Mouse (Mus musculus): ENCODE measurements around the gene Klhl29. TPM values are rescaled to one million over a fixed set of nuclear protein-coding genes. Genes with fewer than 3 reads are reported as not detected.
A peak's percentile ranks its signal among the peaks of the same experiment; 100 is the strongest.

Klhl29 gene
- total RNA-seq, 2 experiments from 2014 or later = 0.39 to 0.42 TPM

DNA sequence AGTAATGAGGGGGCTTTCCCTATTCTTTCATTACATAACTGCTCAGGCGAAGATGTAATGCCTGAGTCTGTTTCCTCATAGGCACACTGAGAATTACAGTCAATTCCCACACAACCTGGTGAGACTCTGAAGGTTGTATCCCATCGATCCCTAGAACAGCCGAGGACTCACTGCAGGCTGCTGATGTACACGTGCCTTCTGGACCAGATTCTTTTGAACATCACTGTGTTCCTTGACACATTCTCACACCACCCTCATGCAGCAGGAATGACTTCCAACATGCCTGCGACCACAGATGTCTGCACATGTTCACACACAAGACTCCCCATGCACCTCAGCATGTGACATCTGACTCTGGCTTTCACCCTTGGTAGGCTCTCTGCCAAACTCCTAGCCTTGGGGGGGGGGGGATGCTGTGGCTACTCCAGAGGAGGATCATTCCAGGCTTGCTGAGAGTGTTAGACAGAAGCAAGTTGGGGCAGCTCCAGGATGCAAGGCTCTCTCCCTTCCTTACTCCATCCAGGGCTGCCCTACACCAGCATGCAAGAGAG, 217.5 kb downstream of the Klhl29 start:
- no peak for DNase-seq (ENCODE audit: low spot score)
- intact Hi-C loops (cut with DNase I) = loop anchor here (2.0 kb wide), 1 partner anchor 91 kb away; no protein-coding TSS in a partner anchor

GRCm38 (mm10) chr12:5157021-5157681, 218.3 kb downstream of the Klhl29 start:
- DNase-seq (ENCODE audit: low spot score) = no peak
- intact Hi-C loops (cut with DNase I) = loop anchor here (2.0 kb wide), 1 partner anchor 92 kb away; no protein-coding TSS in a partner anchor

GRCm38 (mm10) chr12:5155177-5155576, 220.3 kb downstream of the Klhl29 start:
- no peak for DNase-seq (ENCODE audit: low spot score)
- intact Hi-C loops (cut with DNase I) = no loop called here

DNA sequence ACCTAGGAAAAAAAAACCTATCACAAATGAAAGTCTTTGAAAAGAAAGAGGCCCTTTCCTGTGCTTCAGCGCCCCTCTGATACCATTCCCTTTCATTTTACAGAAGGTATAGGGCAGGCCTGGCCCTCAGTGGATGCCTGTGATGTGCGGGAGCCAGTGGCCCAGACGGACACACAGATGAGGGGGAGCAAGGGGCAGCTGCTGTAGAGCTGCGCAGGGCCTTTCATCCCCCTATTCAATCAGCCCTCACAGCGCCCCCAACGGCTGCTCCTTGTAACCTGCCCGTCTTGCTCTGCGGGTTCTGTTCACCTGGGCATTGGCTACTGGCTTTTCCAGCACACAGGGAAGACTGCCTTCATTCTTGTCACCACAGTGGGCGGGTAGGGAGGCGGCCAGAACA, 223.6 kb downstream of the Klhl29 start:
- DNase-seq (ENCODE audit: low spot score) = no peak
- intact Hi-C loops (cut with DNase I) = no loop called here

DNA sequence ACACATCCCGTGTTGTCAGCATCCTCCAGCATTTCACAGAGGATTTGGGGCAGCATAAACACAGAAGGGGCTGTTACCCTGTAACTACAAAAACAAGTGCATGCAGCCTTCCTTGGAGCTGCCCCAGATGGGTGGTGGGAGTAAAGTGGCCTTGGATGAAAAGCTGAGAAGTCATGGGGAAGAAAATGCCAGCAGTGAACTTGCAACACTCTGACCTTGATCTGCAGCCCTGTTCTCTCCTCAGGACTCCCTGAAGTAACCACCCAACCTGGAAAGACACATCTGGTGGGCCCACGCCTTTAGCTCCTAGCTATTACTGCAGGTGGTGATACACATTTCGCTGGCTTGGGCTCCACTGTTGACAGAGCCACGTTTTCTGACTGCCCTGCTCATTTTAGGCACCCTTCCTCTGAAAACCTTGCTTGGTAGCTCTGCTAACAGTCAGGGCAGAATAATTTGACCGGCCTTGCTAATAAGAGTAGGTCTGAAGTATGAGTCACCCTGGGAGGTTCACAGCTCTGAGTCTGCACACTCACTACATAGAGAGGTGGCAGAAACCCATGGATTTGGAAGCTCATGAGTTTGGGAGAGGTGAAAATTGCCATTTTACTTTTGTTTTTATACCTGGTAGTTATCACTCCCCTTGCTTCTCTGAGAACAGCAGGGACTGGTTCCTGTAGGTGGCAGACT, 228.0 kb downstream of the Klhl29 start:
- intact Hi-C loops (cut with DNase I) = loop anchor here (10.0 kb wide), 2 partner anchors 227 to 267 kb away; partner anchors contain the start of gene Klhl29
- no peak for DNase-seq (ENCODE audit: low spot score)

- DNase-seq (ENCODE audit: low spot score) = no peak
- intact Hi-C loops (cut with DNase I) = loop anchor here (10.0 kb wide), 2 partner anchors 231 to 271 kb away; partner anchors contain the start of gene Klhl29
Observed at GRCm38 (mm10) chr12:5143903-5144781, 231.3 kb downstream of the Klhl29 start.

DNA sequence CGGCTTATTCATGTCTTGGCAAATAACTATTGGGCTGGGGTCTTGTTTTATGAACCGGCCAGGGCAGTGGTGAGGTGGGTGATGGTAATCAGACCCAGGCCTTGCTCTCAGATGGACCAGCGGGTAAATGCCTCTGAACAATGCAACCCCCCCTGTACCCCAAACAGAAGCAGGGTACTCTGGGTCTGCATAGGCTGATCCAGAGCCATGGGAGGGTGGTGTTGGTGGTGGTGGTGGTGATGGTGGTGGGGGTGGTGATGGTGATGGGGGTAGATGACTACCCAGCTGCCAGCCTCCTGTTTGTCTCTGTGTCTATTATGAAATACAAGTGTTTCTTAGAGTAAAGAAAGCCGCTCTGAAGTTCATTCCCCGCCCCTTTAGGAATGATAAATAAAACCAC, 232.3 kb downstream of the Klhl29 start:
- DNase-seq (ENCODE audit: low spot score) = no peak
- intact Hi-C loops (cut with DNase I) = loop anchor here (10.0 kb wide), 2 partner anchors 232 to 272 kb away; partner anchors contain the start of gene Klhl29

GRCm38 (mm10) chr12:5142776-5143175, 232.7 kb downstream of the Klhl29 start:
- intact Hi-C loops (cut with DNase I) = loop anchor here (10.0 kb wide), 2 partner anchors 232 to 272 kb away; partner anchors contain the start of gene Klhl29
- peak; percentile 35 for DNase-seq (ENCODE audit: low spot score)

GRCm38 (mm10) chr12:5141040-5141439, 234.4 kb downstream of the Klhl29 start:
- no peak for DNase-seq (ENCODE audit: low spot score)
- intact Hi-C loops (cut with DNase I) = loop anchor here (10.0 kb wide), 2 partner anchors 234 to 274 kb away; partner anchors contain the start of gene Klhl29

GRCm38 (mm10) chr12:5139302-5139701, 236.2 kb downstream of the Klhl29 start:
- DNase-seq (ENCODE audit: low spot score) = no peak
- intact Hi-C loops (cut with DNase I) = no loop called here

DNA sequence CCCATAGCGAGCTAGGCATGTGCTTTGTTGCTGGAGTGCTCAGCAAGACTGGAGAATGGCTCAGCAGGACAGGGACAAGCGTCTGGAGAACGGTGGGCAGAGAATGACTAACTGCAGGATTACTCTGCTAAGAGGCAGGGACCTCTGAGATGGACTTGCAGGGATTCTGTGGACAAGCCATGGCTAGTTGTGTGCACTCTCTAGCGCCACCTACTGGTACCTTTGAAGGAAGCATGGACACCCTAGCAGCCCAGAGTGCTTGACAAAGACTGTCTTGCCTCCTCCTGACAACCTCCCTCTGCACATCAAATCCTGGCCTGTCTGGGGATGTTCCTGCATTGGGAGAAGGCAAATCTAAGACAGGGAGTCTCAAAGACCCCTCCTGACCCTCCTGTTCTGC, 239.2 kb downstream of the Klhl29 start:
- DNase-seq (ENCODE audit: low spot score) = no peak
- intact Hi-C loops (cut with DNase I) = loop anchor here (2.0 kb wide), 1 partner anchor 107 kb away; no protein-coding TSS in a partner anchor

DNA sequence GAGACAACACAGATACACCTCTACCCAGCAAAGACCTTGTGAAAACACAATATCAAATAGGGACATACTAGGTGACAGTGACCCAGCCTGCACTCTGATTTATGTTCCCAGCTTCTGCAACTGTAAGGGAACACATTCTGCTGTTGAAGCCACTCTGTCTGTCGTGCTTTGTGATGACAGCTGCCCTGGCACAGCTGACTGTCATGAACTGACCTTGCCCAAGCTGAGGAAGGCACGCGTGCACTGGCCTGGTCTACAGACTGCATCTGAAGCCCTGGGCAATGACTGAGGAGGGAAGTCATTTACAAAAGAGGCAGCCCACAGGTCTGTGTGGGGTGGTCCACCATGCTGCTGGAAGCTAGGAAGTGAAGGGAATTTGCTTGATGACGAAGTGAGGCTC, 246.3 kb downstream of the Klhl29 start:
- intact Hi-C loops (cut with DNase I) = no loop called here
- no peak for DNase-seq (ENCODE audit: low spot score)

- no peak for DNase-seq (ENCODE audit: low spot score)
- intact Hi-C loops (cut with DNase I) = no loop called here
Observed at GRCm38 (mm10) chr12:5125907-5126306, 249.6 kb downstream of the Klhl29 start.

- intact Hi-C loops (cut with DNase I) = no loop called here
Observed at GRCm38 (mm10) chr12:5122972-5123371, 252.5 kb downstream of the Klhl29 start.

DNA sequence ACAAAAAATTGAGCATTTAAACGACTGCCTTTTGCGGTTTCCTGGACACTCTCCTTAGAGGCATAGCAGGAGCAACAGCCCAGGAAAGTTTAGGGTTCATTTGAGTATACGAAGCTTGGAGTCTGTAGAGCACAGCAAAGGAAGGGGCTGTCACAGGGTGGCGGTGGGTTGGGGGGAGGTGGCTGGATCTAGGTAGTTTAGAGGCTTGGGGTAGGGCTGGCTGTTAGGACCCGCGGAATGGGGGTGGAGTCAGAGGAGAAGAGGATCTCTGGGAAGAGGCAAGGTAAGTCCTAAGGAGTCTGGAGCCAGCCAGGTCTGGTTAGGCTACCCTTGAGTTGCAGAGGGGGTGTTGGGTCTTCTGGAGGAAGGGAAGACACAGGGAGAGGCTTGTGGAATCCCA, 255.2 kb downstream of the Klhl29 start:
- intact Hi-C loops (cut with DNase I) = no loop called here
- no peak for DNase-seq (ENCODE audit: low spot score)

More at GRCm38 (mm10) chr12:5122972-5123371, 252.5 kb downstream of the Klhl29 start:
- DNase-seq (ENCODE audit: low spot score) = no peak

DNA sequence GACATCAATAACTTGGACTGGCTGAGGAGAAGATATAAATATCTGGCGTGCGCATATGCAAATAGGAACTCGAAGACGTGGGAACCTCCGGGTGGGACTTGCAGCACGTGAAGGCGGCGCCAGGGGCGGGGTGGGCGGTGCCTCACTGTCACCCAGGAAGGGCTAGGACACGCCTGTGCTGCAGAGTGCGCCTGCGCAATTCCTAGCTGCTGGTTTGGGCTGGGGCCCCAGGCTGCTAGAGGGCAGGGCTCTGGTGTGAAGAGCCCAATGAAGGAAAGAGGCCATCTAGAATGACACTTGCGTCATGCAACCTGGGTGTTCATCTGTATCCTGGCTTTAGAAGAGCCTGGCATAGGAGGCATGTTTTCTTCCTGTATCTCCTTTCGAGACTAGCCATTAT, 255.8 kb downstream of the Klhl29 start:
- peak; percentile 72 for DNase-seq (ENCODE audit: low spot score)
- intact Hi-C loops (cut with DNase I) = no loop called here

GRCm38 (mm10) chr12:5119286-5119685, 256.2 kb downstream of the Klhl29 start:
- DNase-seq (ENCODE audit: low spot score) = no peak
- intact Hi-C loops (cut with DNase I) = no loop called here

GRCm38 (mm10) chr12:5116605-5117004, 258.9 kb downstream of the Klhl29 start:
- DNase-seq (ENCODE audit: low spot score) = no peak
- intact Hi-C loops (cut with DNase I) = no loop called here

- intact Hi-C loops (cut with DNase I) = no loop called here
- no peak for DNase-seq (ENCODE audit: low spot score)
Observed at GRCm38 (mm10) chr12:5114631-5115030, 260.9 kb downstream of the Klhl29 start.

DNA sequence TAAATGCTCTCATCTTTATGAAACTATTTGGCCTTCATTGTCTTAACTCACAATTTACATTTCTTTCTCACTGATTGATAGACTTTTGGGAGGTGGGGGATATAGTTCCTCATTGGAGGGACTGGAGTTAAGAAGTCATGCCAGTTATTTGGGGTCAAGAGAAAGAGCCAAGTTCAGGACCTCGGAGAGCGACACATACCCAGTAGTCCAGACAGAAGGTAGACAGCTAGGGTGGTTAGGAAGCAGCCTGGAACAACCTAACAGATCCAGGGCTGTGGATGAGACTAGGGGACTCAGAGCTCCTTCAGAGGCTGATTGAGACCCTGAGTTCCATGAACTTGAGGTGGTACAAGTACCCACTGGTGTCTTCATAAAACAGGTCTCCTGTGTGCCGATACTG, 264.1 kb downstream of the Klhl29 start:
- DNase-seq (ENCODE audit: low spot score) = no peak
- intact Hi-C loops (cut with DNase I) = no loop called here

All from heart, postnatal 25 days (tissue).